Mouse (Mus musculus) gastrocnemius, postnatal 36 days (tissue): ENCODE results near the gene Timm22. TPM values are rescaled to one million over a fixed set of nuclear protein-coding genes. Genes with fewer than 3 reads are reported as not detected.

Experiments
- DNase-seq, 2 experiments: peaks; one replicate each; pipeline ENCODE4 v3.0.0; 2022
- intact Hi-C: fragments of 180-260 bp; cut with DNase I; formaldehyde crosslinking; loops from one replicate; pipeline ENCODE4 v1.15.1; 2025
- total RNA-seq, 2 experiments: library from RNA; stranded (reverse); gene quantifications; 2 replicates each; pipeline ENCODE4 v1.2.3; 2021

Gene Timm22
- total RNA-seq, 2 experiments from 2014 or later, result 34.3 to 36.2 TPM

DNA sequence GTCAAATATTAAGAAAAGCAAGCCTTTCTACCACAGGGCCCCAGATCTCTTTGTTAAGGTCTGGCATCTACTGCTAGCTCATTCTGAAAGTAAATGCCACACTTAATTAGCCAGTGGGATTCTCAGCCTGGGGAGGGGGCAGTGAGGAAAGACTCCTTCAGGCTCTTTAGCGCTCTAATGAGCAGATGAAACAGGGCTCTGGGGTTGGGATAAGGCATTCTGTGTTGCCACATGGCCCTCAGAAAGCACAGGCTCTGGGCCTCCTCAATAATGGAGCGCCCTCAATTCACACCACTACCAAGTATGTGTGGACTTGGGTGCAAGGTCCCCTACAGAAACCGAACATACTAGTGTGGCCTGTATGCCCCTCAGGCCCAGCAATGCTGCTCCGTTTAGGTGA, 21.7 kb upstream of the Timm22 start:
- no peak for DNase-seq
- intact Hi-C loops, result no loop called here

DNA sequence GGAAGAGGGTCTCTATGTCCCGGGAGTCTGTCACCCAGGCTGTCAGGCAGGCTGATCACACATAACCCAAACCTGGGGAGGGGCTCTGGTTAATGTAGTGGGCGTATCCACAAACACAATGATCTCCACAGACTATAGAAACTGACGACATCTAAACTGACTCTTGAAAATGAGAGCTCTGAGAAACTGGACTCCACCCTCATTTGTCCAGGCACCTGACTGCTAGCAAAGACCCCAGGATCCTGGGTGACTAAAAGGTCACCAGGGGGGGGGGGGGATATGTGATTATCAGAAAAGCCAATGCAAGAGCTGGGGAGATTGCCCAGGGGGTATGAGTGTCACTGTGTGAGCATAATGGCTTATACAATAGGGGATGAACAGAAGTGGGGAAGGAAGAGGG, 21.0 kb upstream of the Timm22 start:
- no peak for DNase-seq
- intact Hi-C loops, result no loop called here

DNA sequence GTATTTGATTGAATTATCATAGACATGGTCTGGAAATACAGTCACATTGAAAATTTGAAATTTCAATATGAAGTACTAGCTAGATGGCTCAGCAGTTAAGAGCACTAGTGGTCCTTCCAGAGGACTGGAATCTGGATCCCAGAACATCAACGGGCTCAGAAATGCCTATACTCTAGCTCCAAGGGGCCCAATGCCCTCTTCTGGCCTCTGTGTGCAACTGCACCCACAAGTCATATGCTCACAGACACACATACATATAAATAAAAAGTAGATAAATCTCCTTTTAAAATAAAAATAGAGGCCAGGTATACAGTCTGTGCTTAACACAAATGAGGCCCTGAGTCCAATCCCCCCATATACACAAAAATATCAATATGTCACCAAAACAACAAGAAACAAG, 19.7 kb upstream of the Timm22 start:
- intact Hi-C loops, result no loop called here
- DNase-seq, result no peak

DNA sequence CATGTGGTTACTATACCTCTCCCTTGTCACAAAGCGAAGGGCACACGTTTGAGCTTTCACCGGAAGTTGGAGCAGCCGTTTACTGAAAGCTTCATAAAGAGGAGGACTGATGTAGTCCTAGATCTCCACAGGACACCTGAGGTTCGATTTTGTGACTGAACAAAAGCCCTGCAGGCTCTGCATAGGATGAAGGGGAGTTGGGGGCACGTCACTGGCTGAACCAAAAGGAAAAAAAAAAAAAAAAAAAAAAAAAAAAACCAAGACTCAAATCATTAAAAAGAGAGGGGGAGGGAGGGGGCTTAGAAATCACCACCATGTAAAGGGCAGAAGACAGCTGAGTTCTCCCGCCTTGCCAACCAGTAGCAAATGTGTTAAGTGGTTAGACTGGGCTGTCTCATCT, 18.0 kb upstream of the Timm22 start:
- DNase-seq, result no peak
- intact Hi-C loops, result no loop called here

DNA sequence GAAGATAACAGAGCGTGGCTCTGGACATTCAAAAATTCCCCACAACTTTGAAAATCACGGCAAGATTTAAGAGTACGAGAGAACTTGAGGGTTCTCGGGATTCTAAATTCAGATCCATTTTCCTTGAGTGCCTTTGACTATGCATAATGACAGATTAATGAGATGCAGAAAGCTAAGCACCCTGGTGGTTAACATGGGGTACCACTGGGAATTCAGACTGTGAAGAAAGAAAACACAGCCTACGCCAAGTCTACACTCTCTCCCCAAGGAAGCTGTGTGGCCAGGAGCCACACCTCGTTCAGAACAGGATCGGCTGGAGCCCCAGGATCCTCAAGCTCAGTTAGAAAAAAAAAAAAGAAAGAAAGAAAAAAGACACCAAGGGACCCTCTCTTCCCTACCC, 14.2 kb upstream of the Timm22 start:
- intact Hi-C loops, result no loop called here
- DNase-seq, result no peak

DNA sequence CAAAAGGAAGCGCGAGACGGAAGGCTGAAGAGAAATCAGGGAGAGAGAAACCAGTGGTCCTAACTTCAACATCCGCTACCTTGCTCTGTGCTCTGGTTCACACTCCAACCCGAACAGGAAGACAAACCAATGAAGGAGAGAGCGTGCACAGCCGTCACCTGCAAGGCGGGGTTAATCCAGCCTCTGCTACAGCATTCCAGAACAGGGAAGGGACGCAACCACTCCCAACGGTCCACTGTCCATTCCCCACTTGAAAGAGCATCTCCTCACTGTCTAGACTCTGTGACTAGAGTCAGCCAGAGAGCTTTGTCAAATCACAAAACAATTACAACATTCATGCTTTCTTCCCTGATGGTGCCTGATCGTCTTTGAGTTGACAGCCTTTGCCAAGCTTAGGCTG, 13.8 kb upstream of the Timm22 start:
- intact Hi-C loops, result no loop called here
- no peak for DNase-seq

DNA sequence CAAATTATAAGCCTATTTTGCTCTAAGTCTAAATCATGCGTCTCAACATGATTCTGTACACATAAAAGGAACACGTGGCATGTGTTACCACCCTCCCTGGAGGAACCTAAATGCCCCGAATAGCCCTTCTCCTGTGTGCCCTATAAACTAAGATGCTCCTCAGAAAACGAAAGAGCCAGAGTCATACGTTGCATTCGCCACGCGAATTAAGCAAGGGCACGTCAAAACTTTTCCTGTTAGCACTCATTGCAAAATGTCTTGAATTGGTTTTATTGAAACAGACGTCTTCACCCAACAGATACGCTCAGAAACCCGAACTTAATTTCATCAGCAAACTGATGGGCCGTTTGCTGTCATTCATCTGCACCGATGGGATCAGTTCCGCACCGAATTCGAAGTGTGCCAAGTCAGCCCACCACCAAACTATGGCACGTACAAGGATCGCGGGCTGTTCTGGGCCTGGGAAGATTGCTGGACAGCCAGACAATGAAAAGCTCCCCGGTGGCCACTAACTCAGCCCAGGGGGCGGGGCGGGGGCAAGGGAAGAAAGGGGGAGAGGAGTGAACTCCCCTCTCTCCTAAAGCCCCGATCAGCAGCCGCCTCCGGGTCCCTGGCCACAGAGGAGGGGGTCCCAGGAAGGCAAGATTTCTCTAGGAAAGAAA, 9.0 kb upstream of the Timm22 start:
- no peak for DNase-seq
- intact Hi-C loops, result loop anchor here (5.0 kb wide), 2 partner anchors 80 to 125 kb away; no protein-coding TSS in a partner anchor

DNA sequence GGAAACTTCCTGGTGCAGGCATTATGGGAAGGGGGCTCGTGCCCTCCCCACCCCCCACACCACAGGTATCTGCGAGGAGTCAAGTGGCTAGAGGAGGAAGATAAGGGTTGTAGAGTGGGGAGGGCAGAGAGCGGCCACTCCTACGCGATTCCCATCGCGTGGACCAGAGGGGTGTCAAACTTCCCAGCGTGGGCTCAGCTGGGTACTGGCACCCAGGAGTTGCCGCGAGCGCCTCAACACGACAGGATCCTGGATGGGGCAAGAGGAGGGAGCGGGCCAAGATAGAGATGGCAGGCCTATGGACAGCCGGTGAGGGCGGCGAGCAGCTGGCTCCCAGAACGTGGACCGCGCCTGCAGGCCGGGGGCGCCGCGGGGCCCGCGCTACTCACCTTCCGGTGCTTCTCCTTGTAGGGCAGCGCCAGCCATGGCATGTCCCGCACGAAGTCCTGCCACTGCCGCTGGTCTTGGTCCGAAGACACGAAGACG, 8.4 kb upstream of the Timm22 start:
- DNase-seq, result peak in 1 of 2 experiments; percentile 53
- intact Hi-C loops, result loop anchor here (5.0 kb wide), 2 partner anchors 81 to 126 kb away; no protein-coding TSS in a partner anchor

DNA sequence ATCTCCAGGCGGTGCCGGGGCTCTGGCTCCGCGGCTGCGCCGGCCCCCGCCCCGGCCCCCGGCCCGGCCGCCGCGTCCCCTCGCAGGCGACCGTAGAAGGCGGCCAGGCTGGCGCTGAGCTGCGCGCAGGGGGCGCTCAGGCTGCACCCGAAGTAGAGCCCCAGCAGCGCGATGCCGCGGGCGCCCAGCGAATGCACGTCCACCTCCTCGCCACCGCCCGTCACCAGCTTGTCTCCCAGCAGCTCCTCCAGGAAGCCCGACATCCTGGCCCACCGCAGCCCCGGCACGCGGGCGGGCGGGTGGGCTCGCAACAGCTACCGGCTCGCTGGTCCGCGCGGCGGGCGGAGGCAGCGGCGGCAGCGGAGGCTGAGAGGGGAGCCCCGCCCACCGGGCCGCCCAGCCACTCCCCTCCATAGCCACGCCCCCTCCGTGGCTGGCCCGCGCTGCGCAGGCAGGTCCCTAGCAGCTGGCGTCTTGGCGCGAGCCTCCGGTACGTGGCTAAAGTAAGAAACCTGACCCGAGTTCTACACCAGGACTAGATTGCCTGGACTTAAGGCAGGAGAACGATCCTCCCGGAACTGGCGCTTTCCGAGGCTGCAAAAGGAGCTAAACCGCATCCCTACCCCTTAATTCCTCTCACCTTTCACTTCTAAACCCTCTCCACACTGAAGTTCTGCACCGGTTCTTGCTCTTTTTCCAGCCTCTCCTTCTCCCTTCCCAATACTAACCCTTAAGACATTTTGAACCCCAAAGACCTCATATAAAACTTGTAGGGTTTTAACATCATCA, 7.8 kb upstream of the Timm22 start, which contains the start of gene Nxn:
Gene Nxn (minus strand): TSS at position 343 of the 789 bp plus-strand sequence.
- intact Hi-C loops, result loop anchor here (5.0 kb wide), 2 partner anchors 82 to 127 kb away; no protein-coding TSS in a partner anchor

DNA sequence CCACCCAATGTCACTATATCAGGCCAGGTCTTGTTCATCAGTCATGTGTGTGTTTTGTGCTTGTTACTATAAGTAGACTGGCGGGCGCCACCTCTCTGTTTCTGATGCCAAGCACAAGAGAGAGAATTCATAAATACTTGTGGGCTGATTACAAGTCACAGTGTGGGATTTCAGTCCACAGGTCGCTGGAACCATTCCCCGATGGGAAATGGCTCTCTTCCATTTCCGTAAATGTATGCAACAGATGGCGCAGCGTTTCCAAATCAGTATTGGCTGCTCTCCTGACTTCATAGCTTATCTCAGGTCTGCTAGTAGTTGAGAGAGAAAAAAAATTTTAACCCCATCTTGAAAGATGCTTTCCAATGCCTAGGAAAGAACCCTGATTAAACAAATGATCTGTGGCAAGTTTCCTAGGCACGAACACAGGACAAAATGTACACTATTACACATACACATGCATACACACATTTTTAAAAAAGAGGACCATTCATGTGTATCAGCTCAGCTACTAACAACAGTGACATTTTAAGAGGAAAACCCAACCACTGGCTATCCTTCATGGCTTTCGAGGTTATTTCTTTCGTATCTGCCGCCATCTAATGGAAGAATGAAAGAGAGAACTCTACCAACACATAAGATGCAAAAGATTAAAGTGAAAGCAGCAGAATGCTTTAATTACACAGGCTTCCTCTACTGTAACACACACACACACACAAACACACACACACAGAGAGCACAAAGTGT, 7.0 kb upstream of the Timm22 start:
- intact Hi-C loops, result loop anchor here (1.0 to 10.0 kb wide), 5 partner anchors 82 to 625 kb away; no protein-coding TSS in a partner anchor
- no peak for DNase-seq

More for the DNA sequence above, 7.8 kb upstream of the Timm22 start, which contains the start of gene Nxn:
- DNase-seq, result peak; percentile 94 to 96

DNA sequence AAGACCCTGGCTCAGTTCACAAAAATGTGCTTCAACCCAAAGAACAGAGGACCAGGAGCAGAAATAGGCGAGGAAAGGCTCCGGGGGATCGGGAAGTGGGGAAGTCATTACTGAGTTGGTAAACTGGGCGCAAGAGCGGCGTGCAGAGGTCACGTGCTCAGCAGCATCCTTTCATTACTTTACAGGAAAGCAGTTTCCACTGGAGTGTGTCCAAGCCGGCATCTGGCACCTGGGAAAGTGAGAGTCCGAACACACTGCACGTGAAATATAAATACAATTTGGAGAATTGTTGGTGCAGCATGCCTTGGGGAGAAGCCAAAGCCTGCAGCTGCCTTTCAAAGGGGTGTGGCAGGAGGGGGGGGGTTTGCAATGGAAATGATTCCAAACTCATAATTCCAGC, 5.4 kb upstream of the Timm22 start:
- intact Hi-C loops, result loop anchor here (10.0 kb wide), 2 partner anchors 317 to 627 kb away; no protein-coding TSS in a partner anchor

DNA sequence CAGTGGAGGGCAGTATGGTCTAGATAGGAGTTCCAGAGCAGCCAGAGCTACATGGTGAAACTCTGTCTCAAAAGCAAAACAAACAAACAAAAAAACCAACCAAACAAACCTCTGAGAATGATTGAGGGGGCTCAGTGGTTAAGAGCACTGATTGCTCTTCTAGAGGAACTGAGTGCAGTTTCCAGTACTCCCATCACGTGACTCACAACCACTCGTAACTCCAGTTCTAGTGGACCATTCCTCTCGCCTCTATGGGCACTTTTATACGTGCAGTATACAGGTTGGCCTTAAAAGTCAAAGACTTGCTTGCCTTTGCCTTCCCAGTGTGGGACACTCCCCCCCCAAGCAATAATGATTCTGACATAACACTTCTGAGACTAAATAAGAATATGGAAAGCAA, 1.6 kb upstream of the Timm22 start:
- intact Hi-C loops, result loop anchor here (2.0 to 10.0 kb wide), 3 partner anchors 154 to 630 kb away; no protein-coding TSS in a partner anchor
- DNase-seq, result no peak

More for the DNA sequence above, 5.4 kb upstream of the Timm22 start:
- no peak for DNase-seq

DNA sequence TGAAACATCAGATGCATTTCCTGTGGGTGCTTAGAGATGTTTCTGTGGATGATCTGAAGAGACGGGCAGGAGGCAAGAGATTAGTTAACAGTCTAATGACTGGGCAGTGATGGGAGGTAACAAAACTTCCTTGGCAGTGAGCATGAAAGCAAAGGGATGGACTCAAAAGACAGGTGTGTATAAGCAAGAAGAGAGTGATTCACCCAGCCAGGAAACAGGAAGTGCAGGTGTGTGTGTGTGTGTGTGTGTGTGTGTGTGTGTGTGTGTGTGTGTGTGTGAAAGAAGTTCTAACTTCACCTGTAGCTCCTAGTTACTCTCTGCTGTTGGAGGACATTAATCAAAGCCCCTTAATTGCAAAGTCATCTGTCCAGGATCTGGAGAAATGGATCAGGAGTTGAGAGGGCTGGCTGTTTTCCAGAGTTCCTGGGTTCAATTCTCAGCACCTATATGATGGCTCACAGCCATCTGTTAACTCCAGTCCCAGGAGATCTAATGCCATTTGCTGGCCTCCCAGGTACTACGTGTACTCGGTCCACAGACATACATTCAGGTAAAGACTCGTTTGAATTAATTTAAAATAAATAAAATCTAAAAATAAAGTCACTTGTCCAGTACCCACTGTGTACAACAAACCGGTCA, 1.0 kb upstream of the Timm22 start:
- intact Hi-C loops, result loop anchor here (2.0 to 10.0 kb wide), 3 partner anchors 155 to 631 kb away; no protein-coding TSS in a partner anchor
- no peak for DNase-seq

DNA sequence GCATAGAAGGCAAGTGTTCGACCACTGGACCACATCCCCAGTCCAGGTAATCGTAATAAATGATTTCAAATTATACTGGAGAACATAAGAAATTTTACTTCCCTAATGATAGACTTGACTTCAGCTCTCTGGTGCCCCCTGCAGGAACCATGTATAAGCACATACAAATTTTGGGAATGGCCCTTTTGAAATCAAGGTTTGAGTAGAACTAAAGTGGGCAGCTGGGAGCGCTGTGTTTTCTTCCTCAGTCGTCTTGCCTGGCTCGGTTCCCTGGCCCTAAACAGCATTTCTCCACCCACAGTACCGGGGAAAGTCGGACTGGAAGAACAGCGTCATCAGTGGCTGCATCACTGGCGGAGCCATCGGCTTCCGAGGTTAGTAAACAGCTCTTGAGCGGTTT, 4.1 kb downstream of the Timm22 start:
- intact Hi-C loops, result no loop called here
- no peak for DNase-seq

DNA sequence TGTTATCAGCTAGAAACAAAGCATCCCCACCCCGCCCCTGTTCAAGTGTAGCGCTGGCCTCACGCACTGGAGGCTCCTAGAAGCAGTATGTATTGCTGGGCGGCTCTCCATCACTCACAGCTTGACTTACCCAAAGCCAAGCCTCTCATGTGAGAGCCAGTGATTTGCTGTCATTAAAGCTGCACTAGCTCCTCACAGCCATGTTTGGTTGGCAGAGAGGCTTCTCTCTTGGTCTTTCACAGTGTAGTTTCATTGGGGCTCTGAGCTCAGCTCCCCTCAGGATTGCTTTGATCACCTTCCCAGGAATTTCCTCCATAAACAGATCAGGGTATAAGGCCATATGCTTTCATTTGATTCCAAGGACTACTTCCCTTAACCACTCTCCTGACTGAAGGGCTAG, 6.5 kb downstream of the Timm22 start:
- intact Hi-C loops, result no loop called here

DNA sequence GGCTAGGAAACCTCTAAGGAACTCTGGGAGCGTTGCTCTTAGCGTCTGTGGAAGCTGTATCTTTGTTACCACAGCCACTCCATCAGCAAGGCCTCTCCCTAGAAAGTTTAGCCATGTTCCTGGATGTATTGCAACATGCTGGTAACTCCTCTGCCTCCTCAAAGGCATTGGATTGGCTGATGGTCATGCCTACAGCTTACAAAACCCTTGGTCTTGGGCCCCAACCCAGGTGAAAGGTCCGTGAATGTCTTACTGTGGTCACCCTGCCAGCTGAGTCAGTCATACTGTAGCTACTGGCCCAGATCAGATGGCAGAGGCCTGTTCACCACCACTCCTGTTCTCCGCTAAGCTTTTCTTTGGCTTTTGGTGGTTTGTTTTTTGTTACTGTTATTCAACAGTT, 8.2 kb downstream of the Timm22 start:
- intact Hi-C loops, result loop anchor here (5.0 kb wide), 1 partner anchor 87 kb away; no protein-coding TSS in a partner anchor
- DNase-seq, result no peak

More for the DNA sequence above, 6.5 kb downstream of the Timm22 start:
- DNase-seq, result no peak

DNA sequence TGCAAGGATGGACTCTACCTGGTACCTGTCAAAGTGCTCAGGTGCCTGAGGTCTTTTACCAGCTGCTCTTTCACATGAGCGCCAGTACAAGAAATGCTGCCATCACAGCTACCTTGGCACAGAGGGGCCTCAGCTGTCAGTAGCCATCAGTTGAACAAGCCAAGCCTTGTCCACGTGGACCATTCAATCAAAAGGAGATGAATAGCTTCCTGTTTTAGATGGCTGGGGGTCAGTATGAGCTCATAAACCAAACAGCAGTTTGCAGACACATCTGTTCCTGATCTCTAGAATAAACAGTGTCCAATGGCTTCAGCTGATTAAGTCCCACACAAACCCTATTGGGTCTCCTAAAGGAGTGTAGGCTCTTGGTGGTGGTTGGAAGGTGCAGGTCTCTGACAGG, 9.2 kb downstream of the Timm22 start:
- intact Hi-C loops, result loop anchor here (5.0 kb wide), 1 partner anchor 86 kb away; no protein-coding TSS in a partner anchor

DNA sequence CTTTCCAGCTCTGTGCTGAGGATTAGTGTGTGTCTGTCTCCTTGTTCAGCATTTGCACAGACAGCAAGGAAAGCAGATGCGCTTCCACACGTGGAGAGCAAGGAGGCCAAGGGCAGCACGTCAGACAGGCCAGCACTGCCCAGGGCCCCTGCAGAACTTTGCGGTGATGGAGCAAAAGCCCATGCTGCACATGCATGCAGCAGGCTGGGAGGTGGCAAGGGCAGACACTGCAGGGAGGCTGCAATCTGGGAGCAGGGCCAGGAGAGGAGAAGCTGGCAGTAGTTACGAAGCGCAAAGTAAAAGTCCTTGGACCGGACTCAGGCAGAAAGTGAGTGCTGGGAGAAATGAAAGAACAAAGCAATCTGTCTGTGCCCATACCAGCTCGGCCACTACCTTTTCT, 11.7 kb downstream of the Timm22 start:
- intact Hi-C loops, result loop anchor here (2.0 to 5.0 kb wide), 2 partner anchors 36 to 84 kb away; no protein-coding TSS in a partner anchor
- no peak for DNase-seq

More for the DNA sequence above, 9.2 kb downstream of the Timm22 start:
- no peak for DNase-seq

DNA sequence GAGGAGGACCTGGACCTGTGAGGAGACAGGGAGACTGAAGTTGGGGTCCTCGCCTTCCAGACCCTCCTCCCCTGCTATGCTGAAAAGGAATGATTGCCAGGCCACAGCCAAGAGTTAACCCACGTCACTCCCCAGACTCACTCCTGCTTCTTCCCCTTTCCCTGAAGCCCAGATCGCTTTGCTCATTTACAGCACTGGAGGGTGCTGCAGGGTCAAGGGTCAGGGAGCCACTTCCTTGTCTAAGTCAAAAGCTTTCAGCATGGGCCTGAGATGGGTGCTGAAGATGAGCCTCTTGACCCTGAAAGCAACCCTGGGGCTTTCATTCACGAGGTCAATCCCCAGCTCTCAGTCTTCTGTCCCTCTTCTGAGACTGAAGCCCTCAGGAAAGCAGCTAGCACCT, 12.4 kb downstream of the Timm22 start:
- intact Hi-C loops, result loop anchor here (2.0 to 5.0 kb wide), 2 partner anchors 36 to 83 kb away; no protein-coding TSS in a partner anchor
- no peak for DNase-seq

DNA sequence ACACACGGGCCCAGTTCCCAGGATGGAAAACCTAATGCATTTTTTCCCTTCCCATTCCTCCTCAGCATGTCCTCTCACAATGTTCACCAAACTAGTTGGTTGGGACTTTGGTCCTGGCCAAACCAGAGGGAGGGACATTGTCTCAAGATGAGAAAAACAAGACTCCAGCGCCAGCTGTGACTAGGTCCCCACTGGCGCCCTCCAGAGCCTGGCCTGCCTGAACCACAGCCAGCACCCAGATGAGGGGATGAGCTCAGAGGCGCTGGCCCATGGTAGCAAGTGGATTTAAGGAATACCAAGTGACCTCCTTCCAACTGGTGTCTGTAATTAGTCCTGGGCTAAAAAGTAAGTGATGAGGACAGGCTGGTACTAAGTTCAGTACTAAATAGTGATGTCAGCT, 14.1 kb downstream of the Timm22 start:
- intact Hi-C loops, result loop anchor here (2.0 kb wide), 1 partner anchor 14 kb away; no protein-coding TSS in a partner anchor
- peak in 1 of 2 experiments; percentile 16 for DNase-seq
